Mouse (Mus musculus): Measurements from ENCODE around the gene Spdye4b. TPM values are rescaled to one million over a fixed set of nuclear protein-coding genes. Genes with fewer than 3 reads are reported as not detected.
A peak's percentile ranks its signal among the peaks of the same experiment; 100 is the strongest.

Gene Spdye4b
- total RNA-seq, 1 experiment: 0.45 TPM

DNA sequence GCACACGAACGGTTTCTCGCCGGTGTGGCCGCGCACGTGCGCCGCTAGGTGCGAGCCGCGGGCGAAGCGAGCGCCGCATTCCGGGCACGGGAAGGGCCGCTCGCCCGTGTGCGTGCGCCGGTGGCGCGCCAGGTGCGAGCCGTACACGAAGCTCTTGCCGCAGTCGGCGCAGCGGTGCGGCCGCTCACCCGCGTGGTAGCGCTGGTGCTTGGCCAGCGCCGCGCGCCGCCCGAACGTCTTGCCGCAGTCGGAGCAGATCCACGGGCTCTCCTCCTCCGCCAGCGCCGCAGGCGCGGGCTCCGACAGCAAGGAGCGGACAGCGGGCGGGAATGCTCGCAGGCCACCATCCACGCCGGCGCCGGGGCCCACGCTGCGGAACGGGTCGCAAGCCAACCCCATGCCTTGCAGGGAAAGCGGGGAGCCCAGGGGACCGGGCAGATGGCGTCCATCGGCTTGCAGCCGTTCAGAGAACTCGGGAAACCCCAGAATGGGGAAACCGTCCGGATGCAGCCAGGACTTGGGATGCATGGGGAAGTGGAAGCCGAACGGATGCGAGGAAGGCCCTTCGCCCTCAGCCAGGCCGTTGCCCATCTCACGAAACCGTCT is 73.2 kb downstream of the Spdye4b start:
- TF ChIP-seq HCFC1 (IDR thresholded peaks at IDR 0.05; ENCODE audit: borderline replicate concordance, insufficient read depth, low read length): no peak
- TF ChIP-seq CHD2 (IDR thresholded peaks at IDR 0.05; ENCODE audit: low read depth, low read length): no peak
- TF ChIP-seq MAFK (IDR thresholded peaks at IDR 0.05; ENCODE audit: insufficient read depth, low read depth, low read length): no peak
- no peak for TF ChIP-seq ZNF384 (IDR thresholded peaks at IDR 0.05; ENCODE audit: low read depth, low read length)
- TF ChIP-seq ZC3H11A (IDR thresholded peaks at IDR 0.05; ENCODE audit: borderline replicate concordance, low read depth, low read length): no peak
- H3K9ac ChIP-seq (ENCODE audit: insufficient read depth, low read depth, low read length, poor library complexity, severe bottlenecking): peak overlapping the region; percentile 29
- H3K4me1 ChIP-seq (ENCODE audit: control insufficient read depth in 2 of 2, insufficient read depth in 2 of 2, low read length in 2 of 2, poor library complexity in 1 of 2): no peaks in the 10 kb centered on the region
- H3K27ac ChIP-seq (ENCODE audit: insufficient read depth, low read depth, low read length, poor library complexity, severe bottlenecking): no peak overlapping the region
- H3K9me3 ChIP-seq (ENCODE audit: control insufficient read depth, insufficient read depth, low read depth, low read length): no peaks in the 10 kb centered on the region
- no peaks in the 10 kb centered on the region for H3K36me3 ChIP-seq (ENCODE audit: control insufficient read depth, insufficient read depth, low read length, poor library complexity, severe bottlenecking)
- in situ Hi-C loops (cut with MboI; ENCODE audit: low sequenced_read_pairs in 2 of 2, unreplicated experiment in 2 of 2): no loop called here
- H3K4me3 ChIP-seq (ENCODE audit: insufficient read depth in 1 of 2, low read depth in 1 of 2, low read length in 2 of 2, poor library complexity in 1 of 2, severe bottlenecking in 1 of 2): peak overlapping the region; percentile 61 to 63; a peak in 3 of 4 replicates
- DNase-seq (ENCODE audit: low read depth, low spot score): no peak

Other genes starting within 250 kb of the Spdye4b start
- gene Fscn1, start 220.7 kb upstream of the Spdye4b start, total RNA-seq (2012; rRNA removed): 161 and 310 TPM in 2 replicates
- gene Rnf216, start 68.0 kb upstream of the Spdye4b start, total RNA-seq (2012; rRNA removed): 17.7 and 23.8 TPM in 2 replicates
- 0.05 and 0.36 TPM in 2 replicates for gene Olfr718-ps1, start 33.4 kb upstream of the Spdye4b start, total RNA-seq (2012; rRNA removed)
- gene Rbak, start 242 bp upstream of the Spdye4b start, total RNA-seq (2012; rRNA removed): 11.2 and 11.5 TPM in 2 replicates
- gene Spdye4a, start 45.9 kb downstream of the Spdye4b start, total RNA-seq (2012; rRNA removed): not detected in 2 replicates
- gene Zfp12, start 54.1 kb downstream of the Spdye4b start, total RNA-seq (2012; rRNA removed): 8.6 and 9.4 TPM in 2 replicates
- gene Zfp316, start 89.0 kb downstream of the Spdye4b start, total RNA-seq (2012; rRNA removed): 1.6 and 2.7 TPM in 2 replicates
- 0.67 and 0.69 TPM in 2 replicates for gene Zfp853, start 112.6 kb downstream of the Spdye4b start, total RNA-seq (2012; rRNA removed)
- gene E130309D02Rik, start 134.3 kb downstream of the Spdye4b start, total RNA-seq (2012; rRNA removed): 17.9 and 20.2 TPM in 2 replicates
- 27.7 and 29.3 TPM in 2 replicates for gene Zdhhc4, start 148.2 kb downstream of the Spdye4b start, total RNA-seq (2012; rRNA removed)
- gene Grid2ip, start 176.3 kb downstream of the Spdye4b start, total RNA-seq (2012; rRNA removed): 0.16 and 0.58 TPM in 2 replicates
- 172 and 184 TPM in 2 replicates for gene Kdelr2, start 222.8 kb downstream of the Spdye4b start, total RNA-seq (2012; rRNA removed)

Measured in ES-E14 (cell line).